Mouse (Mus musculus) duodenum, adult 2 months (tissue): ENCODE results near the gene Lgi1. TPM values are rescaled to one million over a fixed set of nuclear protein-coding genes. Genes with fewer than 3 reads are reported as not detected.

ENCODE experiments used
- polyA plus RNA-seq: library from polyadenylated mRNA; depleted of rRNA; stranded (reverse); fragments of >200 nt; gene quantifications from 2 replicates; pipeline ENCODE4 v1.2.3, GENCODE M21; 2012; ENCODE audit warnings: low replicate concordance; rRNA removed

Gene Lgi1
- not detected in 2 replicates for polyA plus RNA-seq

DNA sequence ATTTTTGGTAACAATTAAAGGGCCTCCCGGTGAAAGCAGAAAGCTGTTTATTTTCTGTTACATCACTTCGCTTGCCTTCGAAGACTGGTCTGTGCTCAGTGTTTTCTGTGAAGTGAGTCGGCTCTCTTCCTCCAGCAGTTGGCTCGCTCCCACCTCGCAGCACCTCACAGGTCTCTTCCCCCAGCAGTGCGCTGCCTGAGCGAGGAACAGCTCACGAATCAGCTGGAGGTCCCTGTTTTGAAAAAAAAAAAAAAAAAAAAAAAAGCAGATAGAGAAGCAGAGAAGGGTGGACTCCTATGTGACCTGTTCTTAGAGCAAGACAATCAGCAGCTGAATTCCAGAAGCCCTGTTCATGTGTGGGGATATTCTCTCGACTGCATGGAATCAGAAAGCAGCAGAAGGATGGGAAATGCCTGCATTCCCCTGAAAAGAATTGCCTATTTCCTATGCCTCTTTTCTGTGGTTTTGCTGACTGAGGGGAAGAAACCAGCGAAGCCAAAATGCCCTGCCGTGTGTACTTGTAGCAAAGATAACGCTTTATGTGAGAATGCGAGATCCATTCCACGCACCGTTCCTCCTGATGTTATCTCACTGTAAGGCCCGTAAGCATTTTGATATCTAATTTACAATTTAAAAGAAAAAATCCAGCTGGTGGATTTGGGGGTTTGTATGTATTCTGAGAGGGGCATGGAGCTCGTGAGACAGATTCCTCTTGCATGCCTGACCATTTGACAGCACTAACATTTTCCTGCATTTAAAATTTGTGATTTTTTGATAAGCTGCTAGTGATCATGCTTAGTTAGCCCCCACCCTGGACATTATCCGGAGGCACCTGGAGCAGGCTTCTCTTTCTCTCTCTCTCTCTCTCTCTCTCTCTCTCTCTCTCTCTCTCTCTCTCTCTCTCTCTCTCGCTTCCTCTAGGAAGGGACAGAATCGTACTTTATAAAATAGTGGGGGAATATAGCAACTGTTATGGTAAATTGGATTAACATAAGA lies at the start of gene Lgi1:
Lgi1 (plus strand) TSS at position 32 of the 996 bp plus-strand sequence.

GRCm38 (mm10) chr19:38223905-38224684 lies 40.2 kb upstream of the Lgi1 start, which contains the start of gene Fra10ac1:
Gene Fra10ac1, minus strand, starts transcription at chr19:38224156.

Other genes with a start within 250 kb of the Lgi1 start
- 4.4 and 4.8 TPM in 2 replicates for gene Myof, start 221.0 kb upstream of the Lgi1 start, polyA plus RNA-seq
- gene Cep55, start 209.5 kb upstream of the Lgi1 start, polyA plus RNA-seq, result 0.44 and 0.75 TPM in 2 replicates
- gene Ffar4, start 167.5 kb upstream of the Lgi1 start, polyA plus RNA-seq, result 5.6 and 6.6 TPM in 2 replicates
- gene Rbp4, start 139.3 kb upstream of the Lgi1 start, polyA plus RNA-seq, result 5.7 and 7.3 TPM in 2 replicates
- gene Pde6c, start 131.8 kb upstream of the Lgi1 start, polyA plus RNA-seq, result not detected in 2 replicates
- 0.84 and 2.4 TPM in 2 replicates for gene Fra10ac1, start 40.4 kb upstream of the Lgi1 start, polyA plus RNA-seq
- 18.7 and 46.0 TPM in 2 replicates for gene Slc35g1, start 131.4 kb downstream of the Lgi1 start, polyA plus RNA-seq
- 1.0 and 2.2 TPM in 2 replicates for gene Plce1, start 216.6 kb downstream of the Lgi1 start, polyA plus RNA-seq